ENCODE assay signal across 24 mouse cellular contexts in the genomic region with DNA sequence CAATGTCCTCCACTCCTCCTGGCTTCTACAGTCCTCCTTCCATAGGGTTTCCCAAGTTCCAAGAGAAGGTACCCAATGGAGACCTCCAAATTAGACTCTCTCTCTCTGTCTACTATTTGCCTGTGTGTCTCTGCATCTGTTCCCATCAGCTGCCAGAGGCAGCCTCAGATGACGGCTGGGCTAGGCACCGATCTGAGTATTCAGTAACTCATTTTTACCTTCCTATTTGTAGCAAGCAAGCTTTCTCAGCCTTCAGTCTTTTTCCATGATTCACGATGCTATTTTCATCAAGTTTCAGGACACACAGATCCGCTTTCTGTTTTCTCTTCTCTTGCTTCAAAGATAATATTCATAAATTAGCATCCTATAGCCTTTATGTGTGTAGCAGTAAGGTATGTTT. TPM values are rescaled to one million over a fixed set of nuclear protein-coding genes. Genes with fewer than 3 reads are reported as not detected.
"Had no signal": no experiment of that assay in that cellular context is flagged by ENCODE, and none has a peak within 500 bp of the region (broad histone marks: within the 10 kb centered on the region; RNA-seq: fewer than 3 reads in every experiment).

No protein-coding gene starts in this region.

- ATAC-seq: intestine, postnatal 0 days; liver, embryonic 12.5 days; midbrain, embryonic 13.5 days; midbrain, embryonic 16.5 days had no signal

- H3K27ac ChIP-seq: kidney, postnatal 0 days; limb, embryonic 10.5 days; limb, embryonic 13.5 days; liver, embryonic 12.5 days; liver, embryonic 15.5 days; lung, embryonic 15.5 days; midbrain, embryonic 10.5 days; midbrain, embryonic 13.5 days; neural tube, embryonic 13.5 days had no signal

- H3K9ac ChIP-seq: limb, embryonic 13.5 days; liver, embryonic 12.5 days; liver, embryonic 15.5 days; lung, embryonic 15.5 days; midbrain, embryonic 13.5 days; neural tube, embryonic 13.5 days had no signal

- DNase-seq: kidney, adult 2 months; kidney, postnatal 36 days; liver; lung, adult 18-20 months; lung, postnatal 10 days; lung, postnatal 36 days; retina, postnatal 1 day; thymus, adult 2 months; thymus, postnatal 14 days; thymus, postnatal 4 days had no signal

- H3K9me3 ChIP-seq: limb, embryonic 10.5 days; limb, embryonic 13.5 days; liver, embryonic 12.5 days; liver, embryonic 15.5 days; lung, embryonic 15.5 days; megakaryocyte, embryonic 14.5 days; midbrain, embryonic 10.5 days; midbrain, embryonic 13.5 days; neural tube, embryonic 13.5 days had no signal

- H3K36me3 ChIP-seq: limb, embryonic 10.5 days; limb, embryonic 13.5 days; liver, embryonic 12.5 days; liver, embryonic 15.5 days; lung, embryonic 15.5 days; midbrain, embryonic 10.5 days; midbrain, embryonic 13.5 days; neural tube, embryonic 13.5 days had no signal

- H3K4me2 ChIP-seq: limb, embryonic 13.5 days; liver, embryonic 12.5 days; liver, embryonic 15.5 days; lung, embryonic 15.5 days; midbrain, embryonic 13.5 days; neural tube, embryonic 13.5 days had no signal

- H3K4me3 ChIP-seq: limb, embryonic 10.5 days; limb, embryonic 13.5 days; liver, embryonic 12.5 days; liver, embryonic 15.5 days; lung, embryonic 15.5 days; midbrain, embryonic 10.5 days; midbrain, embryonic 13.5 days; myocyte; neural tube, embryonic 13.5 days had no signal

- H3K27me3 ChIP-seq: limb, embryonic 13.5 days; liver, embryonic 12.5 days; liver, embryonic 15.5 days; lung, embryonic 15.5 days; megakaryocyte, embryonic 14.5 days; midbrain, embryonic 13.5 days; neural tube, embryonic 13.5 days had no signal

- H3K4me1 ChIP-seq: limb, embryonic 10.5 days; limb, embryonic 13.5 days; liver, embryonic 15.5 days; lung, embryonic 15.5 days; midbrain, embryonic 10.5 days; midbrain, embryonic 13.5 days had no signal

RNA-seq across cellular contexts. Expression of a gene that starts 22.4 kb away (rescaled TPM):
- total RNA-seq: monocyte, adult 5-6 weeks had no signal
